Mouse (Mus musculus) kidney, postnatal 14 days (tissue): ENCODE data around the gene Cnppd1.

ENCODE experiments used
- DNase-seq: peaks from one replicate; pipeline ENCODE4 v3.0.0; 2022; ENCODE audit warnings: mixed read lengths

Cnppd1 gene

DNA sequence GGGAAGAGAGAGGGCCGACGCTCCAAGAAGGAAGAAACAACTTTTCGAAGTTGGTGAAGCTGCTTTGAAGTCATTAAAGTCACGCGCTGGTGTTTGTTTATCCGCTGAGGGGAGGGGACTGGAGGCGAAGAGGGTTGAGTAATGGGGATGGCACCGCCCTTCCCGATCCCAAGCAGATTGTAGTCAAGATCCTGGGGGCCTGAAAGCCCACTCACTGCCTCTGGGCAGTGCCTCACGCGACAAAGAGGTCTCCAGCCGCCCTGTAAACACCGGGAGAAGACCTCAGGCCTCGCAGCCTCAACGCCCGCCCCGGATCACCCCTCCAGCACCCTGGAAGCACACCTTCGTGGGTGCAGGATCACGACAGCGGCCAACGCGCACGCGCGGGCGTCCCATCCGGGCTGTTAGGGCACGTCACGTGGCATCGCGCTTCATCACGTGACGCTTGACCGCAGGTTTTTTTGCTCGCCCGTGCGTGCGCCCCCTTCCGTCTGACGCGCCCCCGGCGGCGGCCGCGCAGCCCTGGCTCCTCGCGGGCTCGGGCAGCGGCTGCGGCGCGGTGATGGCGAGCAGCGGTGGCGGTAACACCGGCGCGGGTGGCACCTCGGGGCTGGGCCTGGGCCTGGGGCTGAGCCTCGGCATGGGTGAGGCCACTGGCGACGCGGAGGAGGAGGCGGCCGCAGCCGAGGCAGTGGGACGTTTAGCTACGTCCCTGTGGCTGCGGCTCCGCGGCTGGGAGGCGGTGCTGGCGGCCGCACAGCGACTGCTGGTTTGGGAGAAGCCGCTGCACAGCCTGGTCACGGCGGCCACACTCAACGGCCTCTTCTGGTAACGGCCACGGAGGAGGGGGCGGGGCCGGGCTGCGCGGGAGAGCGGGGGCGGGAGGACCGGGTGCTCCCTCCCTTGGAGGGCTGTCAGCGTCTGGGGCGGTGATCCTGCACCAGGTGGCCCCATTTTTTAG, at the start of gene Cnppd1, which contains the start of gene Retreg2:
Gene Cnppd1, minus strand, starts transcription at position 411 of the 961 bp plus-strand sequence.
Gene Retreg2, plus strand, starts transcription at position 478 of the 961 bp plus-strand sequence.
- DNase-seq, result peak; percentile 98

DNA sequence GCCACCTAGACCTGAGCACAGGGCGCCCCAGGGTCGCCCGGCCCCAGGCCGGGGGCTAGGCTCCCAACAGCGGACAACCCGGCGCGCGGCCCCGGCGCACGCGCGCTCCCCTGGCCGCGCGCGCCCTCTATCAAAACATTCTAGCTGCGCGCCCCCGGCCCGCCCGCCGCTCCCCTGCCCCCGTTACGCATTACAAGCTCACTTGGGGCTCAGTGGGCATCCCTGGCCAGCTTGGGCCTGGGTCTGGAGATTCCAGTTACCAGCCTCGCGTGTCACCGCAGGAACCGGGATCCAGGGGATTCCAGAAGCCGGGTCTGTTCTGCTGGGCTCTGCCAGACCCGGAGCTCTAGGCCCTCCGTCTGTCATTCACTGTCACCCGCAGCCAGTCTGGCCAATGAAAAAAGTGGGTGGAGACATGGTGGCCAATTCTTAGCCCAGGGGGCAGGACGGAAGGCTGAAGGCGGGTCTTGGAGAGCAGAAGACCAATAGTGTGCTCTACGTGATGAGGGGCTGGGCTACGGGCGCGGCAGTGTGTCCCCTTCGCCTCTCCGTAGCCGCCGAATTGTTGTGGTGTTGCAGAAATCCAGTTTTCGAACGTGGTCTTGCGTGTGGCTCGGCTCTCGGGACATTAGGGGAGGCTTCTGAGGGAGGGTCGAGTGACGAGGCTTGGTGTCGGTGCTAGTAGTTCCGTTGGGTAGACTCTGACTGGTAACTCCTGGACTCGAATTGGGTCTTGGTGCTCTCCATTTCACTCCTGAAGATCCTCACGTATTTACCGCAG, 49.3 kb upstream of the Cnppd1 start, which contains the start of the genes Ankzf1 and Atg9a:
Gene Ankzf1, plus strand, starts transcription at position 530 of the 781 bp plus-strand sequence.
Gene Atg9a, minus strand, starts transcription at position 575 of the 781 bp plus-strand sequence.
- DNase-seq, result peak; percentile 97

DNA sequence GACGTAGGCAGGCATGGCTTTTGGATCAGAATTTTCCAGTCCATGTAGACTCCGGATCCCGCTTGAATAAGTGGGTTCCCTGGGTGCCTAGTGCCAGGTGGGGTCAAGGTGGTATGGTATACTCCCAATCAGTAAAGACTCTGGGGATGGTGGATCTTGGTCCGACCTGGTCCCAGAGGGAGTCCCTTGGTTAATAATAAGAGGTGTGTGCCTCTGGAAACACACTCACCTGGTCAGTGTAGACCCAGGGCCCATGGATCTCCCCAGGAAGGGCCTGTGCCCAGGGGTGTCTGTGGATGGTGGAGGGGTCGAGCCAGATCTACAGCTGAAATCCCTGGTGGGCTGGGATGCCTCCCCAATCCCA, 48.7 kb upstream of the Cnppd1 start:
- no peak for DNase-seq

DNA sequence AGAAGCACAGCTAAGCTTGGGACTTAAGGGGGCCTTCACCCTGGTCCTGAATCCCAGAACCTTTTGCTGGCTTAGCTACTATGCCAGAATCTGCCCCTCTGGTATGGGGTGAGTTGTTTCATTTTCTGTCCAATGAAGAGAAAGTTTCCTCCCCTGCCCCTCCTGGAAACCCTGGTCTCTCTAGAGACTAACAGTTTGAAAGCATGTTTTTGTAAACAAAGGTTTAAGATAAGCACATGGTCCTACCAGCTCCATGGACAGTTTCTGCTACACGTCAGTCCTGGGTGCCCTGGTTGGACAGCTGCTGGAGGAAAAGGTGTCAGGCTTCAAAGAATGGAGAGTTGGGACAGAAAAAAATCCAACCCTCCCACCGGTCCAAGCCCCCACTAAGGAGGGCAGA, 48.1 kb upstream of the Cnppd1 start:
- no peak for DNase-seq

DNA sequence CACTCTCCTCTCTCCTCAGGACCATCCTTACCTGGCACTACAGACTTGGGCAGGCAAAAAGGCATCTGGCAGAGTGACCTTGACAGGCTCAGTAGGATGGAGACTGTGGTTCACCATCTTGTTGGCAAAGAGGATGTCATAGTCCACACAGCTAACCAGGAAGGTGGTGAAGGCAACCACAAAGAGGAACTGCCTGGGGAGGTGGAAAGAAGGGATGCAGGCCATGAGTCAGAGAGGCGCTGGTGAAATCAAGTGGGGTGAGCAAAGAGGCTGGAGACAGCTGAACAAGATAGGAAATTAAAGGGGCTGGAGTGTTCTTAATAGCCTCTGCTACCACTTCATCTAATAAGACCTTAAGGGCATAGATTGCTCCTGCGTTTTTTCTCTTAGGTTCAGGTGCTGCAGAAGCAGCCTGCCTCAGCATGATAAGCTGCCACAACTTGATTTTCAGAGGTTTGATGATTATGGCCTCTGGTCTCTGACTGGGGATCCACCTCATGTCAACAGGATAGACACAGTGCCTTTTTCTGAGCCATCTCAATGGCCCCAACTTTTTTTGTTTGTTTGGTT, 45.5 kb upstream of the Cnppd1 start:
- no peak for DNase-seq

DNA sequence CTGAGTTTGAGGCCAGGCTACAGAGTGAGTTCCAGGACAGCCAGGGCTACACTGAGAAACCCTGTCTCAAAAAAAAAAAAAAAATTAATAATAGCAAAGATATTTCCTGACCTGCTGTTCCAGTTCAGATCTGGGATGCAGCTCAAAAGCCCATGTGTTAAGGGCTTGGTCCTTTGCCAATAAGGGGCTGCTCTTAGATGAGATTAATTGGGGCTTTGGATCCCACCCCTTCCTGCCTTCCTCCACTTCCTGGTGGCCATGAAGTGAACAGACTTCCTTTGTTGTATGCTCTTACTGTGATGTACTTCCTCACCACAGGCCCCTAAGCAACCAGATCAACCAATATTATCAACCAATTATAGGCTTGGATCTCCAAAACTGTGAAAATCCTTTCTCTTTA, 44.6 kb upstream of the Cnppd1 start:
- no peak for DNase-seq

DNA sequence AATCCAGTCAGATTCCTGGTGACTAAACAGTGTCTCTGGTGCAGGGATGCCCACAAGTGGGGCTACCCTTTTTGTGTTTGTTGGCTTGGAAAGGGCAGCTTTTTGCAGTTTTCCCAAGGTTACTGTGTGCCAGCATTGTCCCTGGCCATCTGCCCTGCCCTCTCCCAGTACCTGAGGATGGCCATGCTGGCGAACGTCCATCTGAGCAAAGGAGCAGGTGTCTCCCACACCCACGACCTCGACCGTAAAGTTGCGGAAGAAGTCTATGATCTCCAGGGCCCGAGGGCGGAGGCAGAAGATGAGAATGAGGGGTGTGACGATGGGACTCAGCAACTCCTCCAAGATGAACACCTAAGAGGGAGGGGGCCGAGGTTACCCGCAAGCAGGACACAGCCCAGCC, 43.0 kb upstream of the Cnppd1 start:
- no peak for DNase-seq

DNA sequence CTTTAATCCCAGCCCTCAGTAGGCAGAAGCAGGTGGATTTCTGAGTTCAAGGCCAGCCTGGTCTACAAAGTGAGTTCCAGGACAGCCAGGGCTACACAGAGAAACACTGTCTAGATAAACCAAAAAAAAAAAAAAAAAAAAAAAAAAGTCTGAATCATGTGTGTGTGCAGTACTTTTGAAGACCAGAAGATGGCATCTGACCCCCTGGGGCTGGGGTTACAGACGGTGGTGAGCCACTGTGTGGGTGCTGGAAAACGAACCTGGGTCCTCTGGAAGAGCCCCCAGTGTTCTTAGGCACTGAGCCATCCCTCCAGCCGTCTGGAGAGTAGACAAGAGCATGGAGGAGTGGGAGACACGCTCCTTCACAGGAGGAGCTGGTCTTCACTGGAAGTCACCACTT, 39.6 kb upstream of the Cnppd1 start:
- DNase-seq, result no peak

DNA sequence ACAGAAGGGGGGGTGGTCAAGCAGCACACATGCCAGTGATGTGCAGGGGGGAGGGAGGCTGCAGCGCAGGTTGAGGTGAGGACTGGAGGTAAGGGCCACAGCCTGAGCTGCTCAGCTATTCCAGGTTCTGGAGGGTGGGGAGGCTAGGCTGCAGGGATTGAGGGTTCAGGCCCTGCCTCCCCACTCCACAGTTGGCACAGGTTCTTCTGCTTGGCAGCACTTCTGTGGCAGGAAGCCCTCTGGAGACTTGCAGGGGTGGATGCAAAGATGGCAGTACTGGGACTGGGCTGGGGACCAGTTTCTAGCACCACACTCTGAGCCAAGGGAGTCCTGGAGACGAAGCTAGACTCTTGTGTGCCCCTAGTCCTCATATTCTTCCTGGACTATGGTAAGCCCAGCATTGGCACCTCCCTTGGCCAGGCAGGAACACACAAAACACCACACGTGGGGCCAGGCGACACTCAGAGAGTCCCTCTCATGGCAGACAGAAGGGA, 38.9 kb upstream of the Cnppd1 start:
- DNase-seq, result no peak

DNA sequence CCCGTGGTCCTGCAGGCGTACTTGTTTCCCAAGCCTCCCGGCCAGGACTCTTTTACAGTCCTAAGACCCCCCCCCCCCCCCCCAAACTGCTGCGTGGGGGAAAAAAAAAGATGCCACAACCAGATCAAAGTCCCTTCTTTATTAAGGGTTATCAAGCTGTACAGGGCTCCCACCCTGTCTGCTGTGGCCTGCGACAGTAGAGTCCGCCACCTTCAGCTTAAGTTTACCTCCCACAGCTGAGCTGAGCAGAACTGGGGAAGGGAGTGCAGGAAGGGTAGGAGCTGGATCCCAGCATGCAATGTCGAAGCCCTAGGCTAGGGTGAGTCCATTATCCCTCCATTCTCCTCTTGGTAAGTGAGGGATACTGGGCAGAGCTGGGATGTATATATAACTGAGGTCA, 38.2 kb upstream of the Cnppd1 start:
- DNase-seq, result no peak

DNA sequence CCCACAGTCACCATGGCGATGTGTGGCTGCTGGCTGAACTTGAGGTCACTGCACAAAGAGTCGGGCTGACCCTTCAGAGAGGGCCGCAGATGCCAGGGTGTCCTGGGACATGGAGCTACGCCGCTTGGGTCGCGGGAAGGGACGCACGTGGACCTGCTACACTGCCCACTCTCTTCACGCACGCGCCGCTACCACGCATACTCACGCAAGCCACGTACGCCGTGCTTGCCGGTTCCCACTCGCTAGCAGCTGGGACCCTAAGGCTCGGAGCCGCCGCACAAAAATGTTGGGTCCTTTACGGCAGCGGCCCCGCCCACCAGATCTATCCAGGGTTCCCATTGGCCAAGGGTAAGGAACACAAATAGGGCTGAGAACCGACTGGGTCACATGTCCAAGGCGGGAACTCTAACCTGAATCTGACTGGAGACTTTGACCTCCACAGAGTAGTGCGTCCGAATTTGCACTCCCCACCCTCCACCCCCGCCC, 37.6 kb upstream of the Cnppd1 start, which contains the start of gene Abcb6:
Gene Abcb6, minus strand, starts transcription at position 288 of the 486 bp plus-strand sequence.
- DNase-seq, result peak; percentile 94

DNA sequence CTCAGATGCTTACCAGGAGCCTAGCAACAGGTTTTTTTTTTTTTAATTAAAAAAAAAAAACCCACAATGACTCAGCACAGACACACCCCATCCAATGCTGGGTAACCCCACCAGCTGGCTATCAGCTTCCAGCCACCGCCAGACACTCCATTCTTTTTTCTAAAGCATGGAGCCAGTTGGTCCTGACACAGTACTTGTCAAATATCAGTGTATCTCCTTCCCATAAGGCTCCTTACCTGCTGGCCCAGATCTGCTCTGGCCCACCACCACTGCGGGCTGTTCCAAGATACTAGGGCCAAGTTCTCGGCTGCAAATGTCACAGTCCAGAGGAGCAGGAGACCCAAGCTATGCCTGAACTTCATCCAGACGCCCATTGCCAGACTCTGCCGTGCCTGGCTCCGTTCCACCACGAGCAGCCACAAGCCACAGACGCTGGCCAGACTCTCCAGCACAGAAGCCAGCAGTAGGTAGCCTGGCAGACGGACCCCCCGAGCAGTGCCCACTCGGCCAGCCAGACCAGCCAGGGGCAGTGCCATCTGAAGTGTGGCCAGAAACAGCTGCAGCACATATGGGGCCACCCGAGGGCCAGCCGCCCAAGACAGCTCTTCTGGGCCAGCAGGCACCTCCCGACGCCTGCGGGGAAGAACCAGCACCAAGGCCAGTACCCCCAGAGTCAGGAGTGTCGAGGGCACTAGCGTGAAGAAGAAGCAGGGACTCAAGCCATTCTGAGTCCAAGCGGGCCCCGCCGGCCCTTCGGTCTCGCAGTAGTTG, 37.0 kb upstream of the Cnppd1 start:
- DNase-seq, result peak; percentile 62

DNA sequence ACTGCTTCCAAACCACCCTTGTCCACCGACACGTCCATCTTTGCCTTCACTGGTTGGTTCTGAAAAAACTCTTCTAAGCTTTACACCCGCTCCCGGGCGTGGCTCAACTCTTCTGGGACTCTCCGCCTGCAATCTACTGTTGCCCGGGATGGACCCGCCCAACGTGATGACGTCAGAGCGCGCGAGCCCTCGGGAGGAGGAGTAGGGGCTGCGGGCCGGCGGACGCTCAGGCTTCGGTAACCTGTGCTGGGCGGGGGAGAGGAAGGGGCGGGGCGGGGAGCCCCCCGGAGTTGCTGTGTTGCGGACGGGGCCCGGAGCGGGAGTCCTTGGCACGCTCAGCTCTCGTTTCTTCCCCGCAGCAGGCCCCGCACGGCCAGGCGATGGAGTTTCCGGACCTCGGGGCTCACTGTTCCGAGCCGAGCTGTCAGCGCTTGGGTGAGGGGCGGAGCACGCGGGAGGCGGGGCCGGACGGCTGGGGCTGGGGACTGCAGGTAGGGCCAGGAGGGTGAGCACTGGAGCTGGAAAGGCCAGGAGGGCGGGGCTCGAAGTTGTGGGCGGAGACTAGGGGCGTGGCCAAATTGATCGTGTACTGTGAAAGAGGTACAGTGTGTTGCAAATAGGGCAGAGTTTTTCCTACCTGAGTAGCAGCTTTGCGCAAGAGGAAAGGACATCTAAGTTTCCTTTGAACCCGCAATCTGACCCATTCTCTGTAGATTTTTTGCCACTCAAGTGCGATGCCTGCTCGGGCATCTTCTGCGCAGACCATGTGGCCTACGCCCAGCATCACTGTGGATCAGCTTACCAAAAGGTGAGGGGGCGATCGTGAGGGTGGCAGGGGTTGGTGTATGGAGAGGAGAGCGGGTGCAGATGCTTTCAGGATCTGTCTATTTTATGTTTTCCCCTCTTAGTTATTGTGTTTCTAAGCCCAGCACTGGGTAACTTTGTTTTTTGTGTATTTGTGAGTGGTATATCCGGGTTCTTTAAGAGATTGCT, 26.3 kb upstream of the Cnppd1 start, which contains the start of gene Zfand2b:
Gene Zfand2b, plus strand, starts transcription at position 175 of the 993 bp plus-strand sequence.
- DNase-seq, result peak; percentile 97

DNA sequence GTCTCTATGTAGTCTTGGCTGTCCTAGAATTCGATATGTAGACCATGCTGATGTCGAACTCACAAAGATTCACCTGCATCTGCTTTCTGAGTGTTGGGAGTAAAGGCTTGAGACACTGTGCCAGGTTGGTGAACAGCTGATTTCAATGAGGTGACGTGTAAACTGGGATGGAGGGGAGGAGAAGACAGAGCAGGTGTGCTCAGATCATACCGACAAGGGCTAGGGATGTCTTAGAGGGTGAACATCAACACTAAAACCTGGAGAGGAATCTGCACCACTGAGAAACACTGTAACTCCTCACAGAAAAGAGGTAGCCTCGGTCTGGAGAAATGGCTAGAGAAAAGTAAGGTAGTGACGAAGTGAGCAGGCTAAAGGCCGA, 25.6 kb upstream of the Cnppd1 start:
- DNase-seq, result no peak

DNA sequence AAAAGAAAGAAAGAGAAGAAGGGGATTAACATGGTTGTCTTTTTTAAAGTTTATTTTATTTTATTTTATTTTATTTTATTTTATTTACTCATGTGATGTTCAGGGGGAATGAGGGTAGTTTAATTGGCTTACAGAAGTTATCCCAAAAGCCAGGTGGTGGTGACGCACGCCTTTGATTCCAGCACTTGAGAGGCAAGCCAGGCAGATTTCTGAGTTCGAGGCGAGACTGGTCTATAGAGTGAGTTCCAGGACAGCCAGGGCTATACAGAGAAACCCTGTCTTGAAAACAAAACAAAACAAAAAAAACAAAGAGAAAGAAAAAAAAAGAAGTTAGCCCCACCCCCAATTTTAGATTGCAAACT, 17.7 kb upstream of the Cnppd1 start:
- no peak for DNase-seq

DNA sequence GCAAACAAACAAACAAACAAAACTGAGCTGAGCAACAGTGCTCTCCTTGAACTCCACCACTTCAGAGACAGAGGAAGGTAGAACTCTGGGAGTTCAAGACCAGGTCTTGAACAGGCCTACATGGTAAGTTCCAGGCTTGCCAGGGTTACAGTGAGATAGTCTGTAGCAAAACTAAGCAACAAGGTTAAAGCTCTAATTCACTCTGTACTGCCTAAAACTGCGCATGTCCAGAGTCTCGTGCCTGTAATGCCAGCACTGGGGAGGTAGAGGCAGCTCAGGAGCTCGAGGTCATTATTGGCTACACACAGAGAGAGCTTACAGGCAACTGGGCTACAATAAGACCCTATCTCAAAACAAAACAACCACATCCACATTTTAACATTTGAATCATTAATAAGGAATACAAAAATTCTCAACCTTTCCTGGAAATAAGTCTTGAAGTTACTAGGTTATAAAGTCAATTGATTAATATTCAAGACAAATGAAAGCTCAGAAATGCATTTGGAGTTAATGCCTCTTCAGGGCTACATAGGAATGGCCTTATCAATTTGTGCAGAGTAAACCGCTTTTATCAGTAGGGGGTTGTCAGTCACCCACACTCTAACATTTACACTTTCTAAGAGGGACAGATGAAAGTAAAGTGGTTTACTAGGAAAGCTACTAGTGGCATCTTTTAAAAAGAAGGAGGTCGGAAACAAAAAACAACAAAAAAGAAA, 17.2 kb upstream of the Cnppd1 start:
- DNase-seq, result no peak

DNA sequence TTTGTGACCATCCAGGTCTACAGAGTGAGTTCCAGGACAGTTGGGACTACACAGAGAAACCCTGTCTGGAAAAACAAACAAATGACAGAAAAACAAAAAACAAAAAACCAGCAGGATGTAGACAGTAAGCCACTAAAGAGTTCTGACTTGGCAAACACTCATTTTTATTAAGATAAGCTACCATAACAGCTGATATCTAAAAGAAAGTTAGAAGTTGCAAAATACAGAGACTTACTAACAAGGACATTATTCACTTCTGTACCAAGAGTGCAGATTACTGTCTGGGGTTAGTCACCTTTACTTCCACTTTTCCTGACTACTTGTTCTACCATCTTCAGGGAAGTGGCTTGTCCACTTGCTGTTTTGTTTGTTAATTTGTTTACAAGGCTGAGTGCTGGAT, 16.5 kb upstream of the Cnppd1 start:
- no peak for DNase-seq

DNA sequence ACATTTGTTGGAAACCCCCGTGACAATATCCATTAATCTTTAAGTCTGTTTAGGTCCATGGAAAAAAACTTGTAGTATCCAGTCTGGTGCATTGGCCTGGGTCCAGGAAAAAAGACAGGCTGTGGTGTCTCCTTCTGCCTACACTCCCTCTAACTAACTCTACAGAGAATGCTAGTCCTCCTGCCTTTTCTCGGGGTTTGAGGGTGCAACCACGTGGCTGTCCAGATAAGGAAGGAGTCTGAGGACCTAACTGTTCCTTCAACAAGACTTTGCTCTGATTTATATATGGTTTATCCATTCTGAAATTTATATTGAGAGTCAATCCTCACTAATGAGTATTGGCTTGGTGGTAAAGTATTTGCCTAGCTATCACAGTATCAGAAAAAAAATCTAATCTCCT, 13.3 kb upstream of the Cnppd1 start:
- no peak for DNase-seq

DNA sequence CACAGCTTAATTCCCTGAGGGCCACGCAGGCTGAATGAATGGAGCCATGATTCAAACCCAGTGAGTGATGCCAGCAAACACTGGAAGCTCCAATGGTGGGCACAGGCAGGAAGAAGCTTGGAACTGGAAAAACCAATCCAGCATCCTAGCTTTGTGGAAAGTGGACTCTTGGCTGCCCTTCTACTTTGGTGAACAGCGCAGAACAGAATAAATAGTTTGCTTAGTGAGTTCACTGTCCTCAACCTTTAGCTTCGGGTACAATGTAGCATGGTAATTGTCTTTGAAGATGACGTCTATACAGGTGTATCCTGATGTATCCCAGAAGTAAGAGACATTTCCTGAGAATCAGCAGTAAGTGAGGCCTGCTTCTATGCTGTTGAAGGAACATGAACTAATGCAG, 6.2 kb upstream of the Cnppd1 start:
- no peak for DNase-seq
